Mouse (Mus musculus) intestine, postnatal 0 days (tissue): ENCODE data around the gene Vti1a. TPM values are rescaled to one million over a fixed set of nuclear protein-coding genes. Genes with fewer than 3 reads are reported as not detected.

Source experiments
- ATAC-seq: fragments of 200-750 bp; cut with Nextera tagmentation; 2 replicates; pipeline ENCODE4 v1.8.0; 2017; ENCODE audit warnings: mild to moderate bottlenecking, moderate TSS enrichment, moderate library complexity
- H3K27ac ChIP-seq: fragments of 300-500 bp; sonication (generic); 2 replicates; pipeline ENCODE4 v1.5.1; 2014; ENCODE audit warnings: mild to moderate bottlenecking, low read depth, low read length, moderate library complexity
- H3K27me3 ChIP-seq: fragments of 300-500 bp; sonication (generic); replicated peaks from 2 replicates; pipeline ENCODE4 v1.6.1; 2014; ENCODE audit warnings: low read length, mixed read lengths; ENCODE audit not compliant: control insufficient read depth, insufficient read depth
- H3K36me3 ChIP-seq: fragments of 300-500 bp; sonication (generic); 2 replicates; pipeline ENCODE4 v1.6.1; 2014; ENCODE audit warnings: mild to moderate bottlenecking, moderate library complexity; ENCODE audit not compliant: control insufficient read depth, insufficient read depth
- H3K4me1 ChIP-seq: fragments of 300-500 bp; sonication (generic); replicated peaks from 2 replicates; pipeline ENCODE4 v1.6.1; 2014; ENCODE audit warnings: antibody characterized with exemption, low read length, mixed read lengths; ENCODE audit not compliant: control insufficient read depth, insufficient read depth
- H3K4me2 ChIP-seq: fragments of 300-500 bp; sonication (generic); replicated peaks from 2 replicates; pipeline ENCODE4 v1.6.1; 2014; ENCODE audit warnings: low read depth, mild to moderate bottlenecking, moderate library complexity
- H3K4me3 ChIP-seq: fragments of 300-500 bp; sonication (generic); 2 replicates; pipeline ENCODE4 v1.5.1; 2014; ENCODE audit warnings: low read depth, low read length
- H3K9ac ChIP-seq: fragments of 300-500 bp; sonication (generic); 2 replicates; pipeline ENCODE4 v1.6.1; 2014; ENCODE audit warnings: mild to moderate bottlenecking, low read depth, low read length
- H3K9me3 ChIP-seq: fragments of 300-500 bp; sonication (generic); 2 replicates; pipeline ENCODE4 v1.6.1; 2016; ENCODE audit warnings: mixed run types; ENCODE audit not compliant: control insufficient read depth
- CTCF ChIP-seq: sonication (generic); IDR thresholded peaks from 2 replicates; pipeline ENCODE4 v1.5.1; 2016; ENCODE audit warnings: low read depth, mild to moderate bottlenecking, control low read depth, antibody characterized with exemption, moderate library complexity
- WGBS: fragments of 180-500 bp; shearing (Covaris S2); extraction: QIAGEN DNeasy Blood & Tissue Kit; methylation state at CpG from one replicate; pipeline ENCODE4 v1.1.7; 2014; 5-methylcytosine and 5-hydroxymethylcytosine counted together
- polyA plus RNA-seq: library from polyadenylated mRNA; unstranded; fragments of >200 nt; fragmentation: Nextera tagmentation; extraction: Ambion mirVana; gene quantifications from 2 replicates; pipeline ENCODE4 v1.2.1, GENCODE M21; 2015

Vti1a gene
- polyA plus RNA-seq, 1 experiment from 2014 or later, result 21.3 TPM

DNA sequence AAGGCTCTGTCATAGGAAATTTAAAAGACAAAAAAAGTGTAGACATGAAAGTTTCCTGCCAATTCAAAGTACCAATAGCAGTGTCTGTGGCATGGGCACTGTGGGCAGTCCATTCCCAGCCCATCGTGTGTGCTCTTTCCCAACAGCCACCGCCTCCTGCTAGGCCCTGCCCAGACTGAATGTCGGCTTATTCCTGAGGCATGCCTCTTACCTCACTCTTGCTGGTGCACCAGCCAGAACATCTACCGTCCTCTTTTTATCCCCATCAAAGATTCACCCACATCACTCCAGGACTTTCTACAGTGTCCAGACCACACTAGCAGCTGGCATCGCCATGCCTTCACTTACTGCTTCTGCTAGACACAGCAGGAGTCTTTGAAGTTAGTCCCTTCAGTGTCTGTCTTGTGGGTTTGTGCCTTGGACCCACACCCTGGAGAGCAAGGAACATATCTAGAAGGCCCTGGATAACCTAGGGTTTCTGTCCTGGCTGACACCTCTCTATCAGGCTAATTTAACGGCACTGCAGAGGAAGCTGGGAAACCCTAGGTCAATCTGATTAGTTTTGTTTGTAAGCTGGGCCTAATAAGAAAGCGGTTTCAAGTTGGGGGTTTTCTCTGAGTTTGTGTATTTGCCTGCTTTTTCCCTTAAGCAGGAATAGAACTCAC, 220.3 kb downstream of the Vti1a start:
- Histone ChIP-seq H3K9ac (no peak overlapping the region), H3K36me3 (no peaks in the 10 kb centered on the region), H3K27ac (no peak overlapping the region), H3K4me3 (no peak overlapping the region), H3K9me3 (no peaks in the 10 kb centered on the region), H3K4me2 (no peak overlapping the region), H3K27me3 (no peaks in the 10 kb centered on the region), H3K4me1 (no peaks in the 10 kb centered on the region)
- ATAC-seq, result no peak
- no peak for TF ChIP-seq CTCF
- WGBS, result 80% methylated on average over 7 of the region's 7 CpGs

- H3K36me3 ChIP-seq, result no peaks in the 10 kb centered on the region
- ATAC-seq, result peak; percentile 49
- 42% methylated on average over 6 of the region's 6 CpGs for WGBS
- H3K27ac ChIP-seq, result no peak overlapping the region
- H3K4me1 ChIP-seq, result no peaks in the 10 kb centered on the region
- peak; percentile 82 for TF ChIP-seq CTCF
- no peak overlapping the region for H3K9ac ChIP-seq
- no peaks in the 10 kb centered on the region for H3K9me3 ChIP-seq
- H3K4me2 ChIP-seq, result no peak overlapping the region
- no peak overlapping the region for H3K4me3 ChIP-seq
- no peaks in the 10 kb centered on the region for H3K27me3 ChIP-seq
These were observed 221.6 kb downstream of the Vti1a start for GRCm38 (mm10) chr19:55537691-55538090.

DNA sequence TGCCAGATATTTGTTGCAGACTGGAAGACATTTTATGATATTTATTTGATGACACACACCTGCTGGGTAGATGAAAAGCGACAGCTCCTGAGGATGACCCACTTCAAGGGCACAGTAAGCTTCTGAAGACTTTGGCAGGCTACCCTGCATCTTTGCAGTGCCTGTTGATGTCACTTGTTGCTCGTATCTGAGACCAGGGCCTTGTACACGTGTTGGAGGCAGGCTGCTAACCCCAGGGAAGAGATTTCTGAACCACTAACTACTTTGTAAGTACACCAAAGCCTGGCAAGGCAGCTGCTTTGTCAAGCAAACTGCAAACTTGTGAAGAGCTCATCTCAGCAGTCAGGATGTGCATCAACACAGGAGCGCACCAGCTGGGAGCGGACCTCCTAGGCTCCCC, 225.5 kb downstream of the Vti1a start:
- no peak for TF ChIP-seq CTCF
- ATAC-seq, result no peak

GRCm38 (mm10) chr19:55542461-55542860, 226.4 kb downstream of the Vti1a start:
- H3K4me2 ChIP-seq, result no peak overlapping the region
- ATAC-seq, result 0 out of 2 replicates have a peak, but pooled peaks have one; percentile 13
- H3K9me3 ChIP-seq, result no peaks in the 10 kb centered on the region
- TF ChIP-seq CTCF, result no peak
- H3K9ac ChIP-seq, result no peak overlapping the region
- 42% methylated on average over 6 of the region's 6 CpGs for WGBS
- no peak overlapping the region for H3K27ac ChIP-seq
- no peaks in the 10 kb centered on the region for H3K4me1 ChIP-seq
- H3K4me3 ChIP-seq, result no peak overlapping the region
- H3K36me3 ChIP-seq, result no peaks in the 10 kb centered on the region
- H3K27me3 ChIP-seq, result no peaks in the 10 kb centered on the region

More for the DNA sequence above, 225.5 kb downstream of the Vti1a start:
- Histone ChIP-seq H3K9ac (no peak overlapping the region), H3K9me3 (no peaks in the 10 kb centered on the region), H3K36me3 (no peaks in the 10 kb centered on the region), H3K4me2 (no peak overlapping the region), H3K4me1 (no peaks in the 10 kb centered on the region), H3K27me3 (no peaks in the 10 kb centered on the region), H3K27ac (no peak overlapping the region), H3K4me3 (no peak overlapping the region)
- WGBS, result 79% methylated on average over 5 of the region's 5 CpGs

GRCm38 (mm10) chr19:55543188-55543587, 227.1 kb downstream of the Vti1a start:
- 93% methylated on average over 9 of the region's 9 CpGs for WGBS
- Histone ChIP-seq H3K27me3 (no peaks in the 10 kb centered on the region), H3K9ac (no peak overlapping the region), H3K9me3 (no peaks in the 10 kb centered on the region), H3K27ac (no peak overlapping the region), H3K4me2 (no peak overlapping the region), H3K4me3 (no peak overlapping the region), H3K4me1 (no peaks in the 10 kb centered on the region), H3K36me3 (no peaks in the 10 kb centered on the region)
- no peak for TF ChIP-seq CTCF
- ATAC-seq, result no peak

GRCm38 (mm10) chr19:55544498-55544897, 228.4 kb downstream of the Vti1a start:
- Histone ChIP-seq H3K4me2 (no peak overlapping the region), H3K4me3 (no peak overlapping the region), H3K27ac (no peak overlapping the region), H3K9ac (no peak overlapping the region), H3K27me3 (no peaks in the 10 kb centered on the region), H3K36me3 (no peaks in the 10 kb centered on the region), H3K4me1 (no peaks in the 10 kb centered on the region), H3K9me3 (no peaks in the 10 kb centered on the region)
- WGBS, result 68% methylated on average over 5 of the region's 5 CpGs
- TF ChIP-seq CTCF, result no peak
- no peak for ATAC-seq

DNA sequence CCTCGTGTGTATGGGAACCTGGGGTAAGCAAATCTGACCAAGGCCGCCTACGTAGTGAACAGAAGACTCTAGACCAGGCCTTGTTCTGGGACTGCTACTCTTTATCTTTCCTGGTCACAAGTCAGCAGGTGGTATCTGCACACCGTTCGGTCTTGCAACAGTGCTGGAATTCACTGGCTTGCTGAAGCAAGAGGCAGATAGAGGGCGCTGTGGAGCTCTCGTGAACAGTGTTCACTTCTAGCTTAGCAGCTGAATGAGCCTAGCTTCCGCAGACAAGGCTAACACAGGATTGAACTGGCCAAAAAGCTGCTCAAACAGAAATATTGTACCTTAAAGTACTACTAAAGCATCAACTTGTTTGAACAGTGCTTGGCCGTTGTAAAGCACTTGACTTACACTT, 229.4 kb downstream of the Vti1a start:
- peak; percentile 96 for TF ChIP-seq CTCF
- Histone ChIP-seq H3K9me3 (no peaks in the 10 kb centered on the region), H3K9ac (no peak overlapping the region), H3K27ac (no peak overlapping the region), H3K4me1 (no peaks in the 10 kb centered on the region), H3K27me3 (no peaks in the 10 kb centered on the region), H3K4me2 (no peak overlapping the region), H3K4me3 (no peak overlapping the region), H3K36me3 (no peaks in the 10 kb centered on the region)
- 25% methylated on average over 9 of the region's 9 CpGs for WGBS
- ATAC-seq, result peak; percentile 69
